Mouse (Mus musculus): ENCODE results near the gene Ccdc38. TPM values are rescaled to one million over a fixed set of nuclear protein-coding genes. Genes with fewer than 3 reads are reported as not detected.

The Ccdc38 gene
- polyA plus RNA-seq, 1 experiment from 2014 or later: 0.17 TPM

- no peak for ATAC-seq
- no peaks in the 10 kb centered on the region for H3K27me3 ChIP-seq (replicated peaks; ENCODE audit: control insufficient read depth, insufficient read depth, low read length)
- no peak overlapping the region for H3K4me3 ChIP-seq (ENCODE audit: low read length)
- H3K9ac ChIP-seq (ENCODE audit: low read depth, low read length): no peak overlapping the region
- no peaks in the 10 kb centered on the region for H3K4me1 ChIP-seq (ENCODE audit: control insufficient read depth, insufficient read depth, low read length)
- peaks cover 5% of the 10 kb centered on the region; the same call in 1 of the 2 replicates for H3K9me3 ChIP-seq (ENCODE audit: control insufficient read depth, low read length)
- no peaks in the 10 kb centered on the region for H3K36me3 ChIP-seq (ENCODE audit: control insufficient read depth, insufficient read depth, low read length)
- H3K27ac ChIP-seq (ENCODE audit: low read length): no peak overlapping the region
- WGBS: 45% methylated on average over 18 of the region's 18 CpGs
- H3K4me2 ChIP-seq (ENCODE audit: low read depth, low read length): no peak overlapping the region
Measured at GRCm38 (mm10) chr10:93611419-93612007, 71.1 kb downstream of the Ccdc38 start.

- Histone ChIP-seq H3K27me3 (replicated peaks; ENCODE audit: control insufficient read depth, insufficient read depth, low read length) (no peaks in the 10 kb centered on the region), H3K4me2 (ENCODE audit: low read depth, low read length) (no peak overlapping the region), H3K9ac (ENCODE audit: low read depth, low read length) (no peak overlapping the region), H3K4me3 (ENCODE audit: low read length) (no peak overlapping the region), H3K27ac (ENCODE audit: low read length) (no peak overlapping the region), H3K36me3 (ENCODE audit: control insufficient read depth, insufficient read depth, low read length) (no peaks in the 10 kb centered on the region), H3K9me3 (ENCODE audit: control insufficient read depth, low read length) (no peaks in the 10 kb centered on the region), H3K4me1 (ENCODE audit: control insufficient read depth, insufficient read depth, low read length) (no peaks in the 10 kb centered on the region)
- no peak for ATAC-seq
- WGBS: 69% methylated on average over 8 of the region's 8 CpGs
Measured at GRCm38 (mm10) chr10:93614850-93615249, 74.4 kb downstream of the Ccdc38 start.

GRCm38 (mm10) chr10:93620438-93621179 is 80.2 kb downstream of the Ccdc38 start:
- WGBS: 51% methylated on average over 7 of the region's 7 CpGs
- H3K9me3 ChIP-seq (ENCODE audit: control insufficient read depth, low read length): no peaks in the 10 kb centered on the region
- H3K4me2 ChIP-seq (ENCODE audit: low read depth, low read length): no peak overlapping the region
- no peak for ATAC-seq
- 0 out of 2 replicates have a peak overlapping the region, but pooled peaks have one; percentile 10 for H3K27ac ChIP-seq (ENCODE audit: low read length)
- H3K9ac ChIP-seq (ENCODE audit: low read depth, low read length): no peak overlapping the region
- 0 out of 2 replicates have a peak, but pooled peaks cover 3% of the 10 kb centered on the region for H3K4me1 ChIP-seq (ENCODE audit: control insufficient read depth, insufficient read depth, low read length)
- no peaks in the 10 kb centered on the region for H3K27me3 ChIP-seq (replicated peaks; ENCODE audit: control insufficient read depth, insufficient read depth, low read length)
- H3K36me3 ChIP-seq (ENCODE audit: control insufficient read depth, insufficient read depth, low read length): no peaks in the 10 kb centered on the region
- H3K4me3 ChIP-seq (ENCODE audit: low read length): no peak overlapping the region

- Histone ChIP-seq H3K4me1 (ENCODE audit: control insufficient read depth, insufficient read depth, low read length) (0 out of 2 replicates have a peak, but pooled peaks cover 3% of the 10 kb centered on the region), H3K36me3 (ENCODE audit: control insufficient read depth, insufficient read depth, low read length) (no peaks in the 10 kb centered on the region), H3K9me3 (ENCODE audit: control insufficient read depth, low read length) (no peaks in the 10 kb centered on the region), H3K27ac (ENCODE audit: low read length) (peak overlapping the region; percentile 46), H3K4me3 (ENCODE audit: low read length) (peak overlapping the region; percentile 27; the same call in 1 of the 2 replicates), H3K4me2 (ENCODE audit: low read depth, low read length) (peak overlapping the region; percentile 26), H3K27me3 (replicated peaks; ENCODE audit: control insufficient read depth, insufficient read depth, low read length) (no peaks in the 10 kb centered on the region), H3K9ac (ENCODE audit: low read depth, low read length) (0 out of 2 replicates have a peak overlapping the region, but pooled peaks have one; percentile 9)
- peak; percentile 98 for ATAC-seq
- 29% methylated on average over 9 of the region's 9 CpGs for WGBS
Measured at GRCm38 (mm10) chr10:93623725-93624124, 83.3 kb downstream of the Ccdc38 start.

GRCm38 (mm10) chr10:93624151-93624550 is 83.7 kb downstream of the Ccdc38 start:
- Histone ChIP-seq H3K9ac (ENCODE audit: low read depth, low read length) (0 out of 2 replicates have a peak overlapping the region, but pooled peaks have one; percentile 9), H3K4me1 (ENCODE audit: control insufficient read depth, insufficient read depth, low read length) (0 out of 2 replicates have a peak, but pooled peaks cover 3% of the 10 kb centered on the region), H3K36me3 (ENCODE audit: control insufficient read depth, insufficient read depth, low read length) (no peaks in the 10 kb centered on the region), H3K4me3 (ENCODE audit: low read length) (peak overlapping the region; percentile 27; the same call in 1 of the 2 replicates), H3K27me3 (replicated peaks; ENCODE audit: control insufficient read depth, insufficient read depth, low read length) (no peaks in the 10 kb centered on the region), H3K4me2 (ENCODE audit: low read depth, low read length) (peak overlapping the region; percentile 26), H3K27ac (ENCODE audit: low read length) (peak overlapping the region; percentile 46), H3K9me3 (ENCODE audit: control insufficient read depth, low read length) (no peaks in the 10 kb centered on the region)
- WGBS: 42% methylated on average over 10 of the region's 10 CpGs
- peak; percentile 83 for ATAC-seq

GRCm38 (mm10) chr10:93630310-93630709 is 89.9 kb downstream of the Ccdc38 start:
- ATAC-seq: peak; percentile 71
- H3K36me3 ChIP-seq (ENCODE audit: control insufficient read depth, insufficient read depth, low read length): no peaks in the 10 kb centered on the region
- 66% methylated on average over 5 of the region's 5 CpGs for WGBS

GRCm38 (mm10) chr10:93632086-93632485 is 91.7 kb downstream of the Ccdc38 start:
- Histone ChIP-seq H3K4me3 (ENCODE audit: low read length) (no peak overlapping the region), H3K9me3 (ENCODE audit: control insufficient read depth, low read length) (no peaks in the 10 kb centered on the region), H3K4me2 (ENCODE audit: low read depth, low read length) (no peak overlapping the region), H3K36me3 (ENCODE audit: control insufficient read depth, insufficient read depth, low read length) (no peaks in the 10 kb centered on the region), H3K4me1 (ENCODE audit: control insufficient read depth, insufficient read depth, low read length) (no peaks in the 10 kb centered on the region), H3K27ac (ENCODE audit: low read length) (no peak overlapping the region), H3K9ac (ENCODE audit: low read depth, low read length) (no peak overlapping the region), H3K27me3 (replicated peaks; ENCODE audit: control insufficient read depth, insufficient read depth, low read length) (no peaks in the 10 kb centered on the region)
- ATAC-seq: no peak
- WGBS: 74% methylated on average over 4 of the region's 4 CpGs

More at GRCm38 (mm10) chr10:93630310-93630709, 89.9 kb downstream of the Ccdc38 start:
- H3K4me1 ChIP-seq (ENCODE audit: control insufficient read depth, insufficient read depth, low read length): no peaks in the 10 kb centered on the region
- no peak overlapping the region for H3K4me2 ChIP-seq (ENCODE audit: low read depth, low read length)
- H3K27me3 ChIP-seq (replicated peaks; ENCODE audit: control insufficient read depth, insufficient read depth, low read length): no peaks in the 10 kb centered on the region
- H3K9me3 ChIP-seq (ENCODE audit: control insufficient read depth, low read length): no peaks in the 10 kb centered on the region
- H3K9ac ChIP-seq (ENCODE audit: low read depth, low read length): no peak overlapping the region
- H3K4me3 ChIP-seq (ENCODE audit: low read length): no peak overlapping the region
- H3K27ac ChIP-seq (ENCODE audit: low read length): no peak overlapping the region

- ATAC-seq: no peak
- no peak overlapping the region for H3K27ac ChIP-seq (ENCODE audit: low read length)
- H3K4me3 ChIP-seq (ENCODE audit: low read length): no peak overlapping the region
- H3K9me3 ChIP-seq (ENCODE audit: control insufficient read depth, low read length): no peaks in the 10 kb centered on the region
- H3K27me3 ChIP-seq (replicated peaks; ENCODE audit: control insufficient read depth, insufficient read depth, low read length): 0 out of 2 replicates have a peak, but pooled peaks cover 1% of the 10 kb centered on the region
- H3K4me1 ChIP-seq (ENCODE audit: control insufficient read depth, insufficient read depth, low read length): no peaks in the 10 kb centered on the region
- no peak overlapping the region for H3K9ac ChIP-seq (ENCODE audit: low read depth, low read length)
- no peak overlapping the region for H3K4me2 ChIP-seq (ENCODE audit: low read depth, low read length)
- WGBS: 85% methylated on average over 5 of the region's 5 CpGs
- no peaks in the 10 kb centered on the region for H3K36me3 ChIP-seq (ENCODE audit: control insufficient read depth, insufficient read depth, low read length)
Measured at GRCm38 (mm10) chr10:93633563-93633962, 93.1 kb downstream of the Ccdc38 start.

Measured in intestine, embryonic 16.5 days (tissue).